Mouse (Mus musculus) liver, embryonic 11.5 days (tissue): ENCODE data around the gene Apbb2. TPM values are rescaled to one million over a fixed set of nuclear protein-coding genes. Genes with fewer than 3 reads are reported as not detected.

ENCODE experiments used
- ATAC-seq: fragments of 200-750 bp; cut with Nextera tagmentation; replicated peaks from 2 replicates; pipeline ENCODE4 v1.8.0; 2017; ENCODE audit warnings: moderate number of reproducible peaks, mild to moderate bottlenecking, moderate TSS enrichment, moderate library complexity; ENCODE audit not compliant: low FRiP score
- DNase-seq: peaks from one replicate; pipeline ENCODE4 v3.0.0-alpha.2; 2017; ENCODE audit warnings: low spot score
- H3K27ac ChIP-seq: fragments of 300-500 bp; sonication (generic); 2 replicates; pipeline ENCODE4 v1.5.1; 2014; ENCODE audit warnings: mild to moderate bottlenecking, low read depth, low read length, control low read depth
- H3K27me3 ChIP-seq: fragments of 300-500 bp; sonication (generic); replicated peaks from 2 replicates; pipeline ENCODE4 v1.6.1; 2014; ENCODE audit warnings: low read length, mixed read lengths; ENCODE audit not compliant: control insufficient read depth, insufficient read depth
- H3K36me3 ChIP-seq: fragments of 300-500 bp; sonication (generic); 2 replicates; pipeline ENCODE4 v1.6.1; 2014; ENCODE audit warnings: mild to moderate bottlenecking, low read length, moderate library complexity, mixed read lengths; ENCODE audit not compliant: control insufficient read depth, insufficient read depth
- H3K4me1 ChIP-seq: fragments of 300-500 bp; sonication (generic); replicated peaks from 2 replicates; pipeline ENCODE4 v1.6.1; 2014; ENCODE audit warnings: low read length, mixed read lengths; ENCODE audit not compliant: control insufficient read depth, insufficient read depth
- H3K4me2 ChIP-seq: fragments of 300-500 bp; sonication (generic); 2 replicates; pipeline ENCODE4 v1.6.1; 2014; ENCODE audit warnings: mild to moderate bottlenecking, control low read depth, moderate library complexity
- H3K4me3 ChIP-seq: fragments of 300-500 bp; sonication (generic); 2 replicates; pipeline ENCODE4 v1.5.1; 2014; ENCODE audit warnings: low read depth, low read length, control low read depth
- H3K9ac ChIP-seq: fragments of 300-500 bp; sonication (generic); 2 replicates; pipeline ENCODE4 v1.6.1; 2014; ENCODE audit warnings: low read depth, low read length, control low read depth
- H3K9me3 ChIP-seq: fragments of 300-500 bp; sonication (generic); 2 replicates; pipeline ENCODE4 v1.6.1; 2016; ENCODE audit warnings: low read length, inconsistent platforms, mixed read lengths; ENCODE audit not compliant: control insufficient read depth
- WGBS: fragments of 180-500 bp; shearing (Covaris S2); extraction: QIAGEN DNeasy Blood & Tissue Kit; methylation state at CpG from one replicate; pipeline ENCODE4 v1.1.7; 2014; 5-methylcytosine and 5-hydroxymethylcytosine counted together
- polyA plus RNA-seq: library from polyadenylated mRNA; unstranded; fragments of >200 nt; fragmentation: Nextera tagmentation; extraction: Ambion mirVana; gene quantifications from 2 replicates; pipeline ENCODE4 v1.2.1, GENCODE M21; 2014

Gene Apbb2
- polyA plus RNA-seq, 1 experiment from 2014 or later, result 14.2 TPM

DNA sequence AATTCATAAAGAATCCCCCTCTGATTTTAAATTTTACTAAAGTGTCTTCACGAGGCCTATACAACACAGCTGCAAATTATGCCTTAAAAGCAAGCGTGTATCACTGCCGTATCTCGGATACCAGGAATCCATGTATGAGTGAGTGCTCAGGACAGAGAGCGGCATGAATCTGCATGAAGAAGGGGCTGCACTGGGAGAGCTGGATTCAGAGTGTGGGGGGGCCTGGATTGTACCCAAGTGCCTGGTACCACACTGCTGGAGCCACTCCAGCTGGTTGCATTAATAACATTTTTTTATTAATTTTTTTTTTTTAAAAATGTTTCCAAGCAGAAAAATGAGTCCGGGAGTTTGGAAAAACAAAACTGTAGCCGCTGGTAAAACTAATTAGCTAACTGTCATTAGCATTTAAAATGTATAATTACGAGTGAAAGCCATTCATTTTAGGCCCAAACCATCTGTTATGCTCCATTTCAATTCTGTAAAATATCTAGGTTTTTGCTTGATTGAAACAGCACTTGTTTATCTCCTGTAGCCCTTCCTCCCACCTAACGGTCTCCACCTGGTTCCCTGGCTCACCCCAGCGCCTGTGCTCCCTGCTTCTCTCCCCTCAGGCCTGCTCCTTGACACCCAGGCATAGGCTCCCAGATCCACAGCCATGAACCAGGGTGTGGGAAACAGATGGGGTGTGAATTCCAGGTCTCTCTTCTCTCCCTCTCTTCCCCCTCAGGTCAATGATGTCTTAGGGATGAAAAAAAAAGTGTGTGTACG is 314.1 kb downstream of the Apbb2 start:
- Histone ChIP-seq H3K36me3 (no peaks in the 10 kb centered on the region), H3K9me3 (no peaks in the 10 kb centered on the region), H3K4me2 (no peak overlapping the region), H3K27me3 (no peaks in the 10 kb centered on the region), H3K4me1 (no peaks in the 10 kb centered on the region), H3K27ac (no peak overlapping the region), H3K9ac (no peak overlapping the region), H3K4me3 (no peak overlapping the region)
- WGBS, result 85% methylated on average over 11 of the region's 11 CpGs
- ATAC-seq (no peak), DNase-seq (no peak)

DNA sequence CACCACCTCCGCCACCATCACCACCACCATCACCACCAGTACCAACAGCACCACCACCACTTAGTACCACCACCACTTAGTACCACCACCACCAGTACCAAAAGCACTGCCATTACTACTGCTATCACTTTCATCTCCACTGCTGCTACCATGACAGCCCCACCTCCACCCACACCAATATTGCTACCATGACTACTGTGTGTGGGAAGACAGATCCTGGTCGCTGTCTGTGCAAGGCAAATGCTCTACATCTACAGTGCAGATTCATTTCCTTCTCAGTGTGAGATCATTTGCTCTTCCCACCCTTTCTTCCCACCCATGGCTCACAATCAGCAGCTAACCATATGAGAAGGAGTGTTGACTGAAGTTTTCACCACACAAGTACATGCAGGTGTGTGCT is 315.7 kb downstream of the Apbb2 start:
- no peak overlapping the region for H3K9ac ChIP-seq
- no peak overlapping the region for H3K4me2 ChIP-seq
- no peak overlapping the region for H3K4me3 ChIP-seq
- no peaks in the 10 kb centered on the region for H3K36me3 ChIP-seq
- H3K27me3 ChIP-seq, result no peaks in the 10 kb centered on the region
- H3K9me3 ChIP-seq, result no peaks in the 10 kb centered on the region
- no peak for ATAC-seq
- H3K27ac ChIP-seq, result no peak overlapping the region
- H3K4me1 ChIP-seq, result no peaks in the 10 kb centered on the region
- WGBS, result 85% methylated on average over 2 of the region's 2 CpGs
- no peak for DNase-seq

DNA sequence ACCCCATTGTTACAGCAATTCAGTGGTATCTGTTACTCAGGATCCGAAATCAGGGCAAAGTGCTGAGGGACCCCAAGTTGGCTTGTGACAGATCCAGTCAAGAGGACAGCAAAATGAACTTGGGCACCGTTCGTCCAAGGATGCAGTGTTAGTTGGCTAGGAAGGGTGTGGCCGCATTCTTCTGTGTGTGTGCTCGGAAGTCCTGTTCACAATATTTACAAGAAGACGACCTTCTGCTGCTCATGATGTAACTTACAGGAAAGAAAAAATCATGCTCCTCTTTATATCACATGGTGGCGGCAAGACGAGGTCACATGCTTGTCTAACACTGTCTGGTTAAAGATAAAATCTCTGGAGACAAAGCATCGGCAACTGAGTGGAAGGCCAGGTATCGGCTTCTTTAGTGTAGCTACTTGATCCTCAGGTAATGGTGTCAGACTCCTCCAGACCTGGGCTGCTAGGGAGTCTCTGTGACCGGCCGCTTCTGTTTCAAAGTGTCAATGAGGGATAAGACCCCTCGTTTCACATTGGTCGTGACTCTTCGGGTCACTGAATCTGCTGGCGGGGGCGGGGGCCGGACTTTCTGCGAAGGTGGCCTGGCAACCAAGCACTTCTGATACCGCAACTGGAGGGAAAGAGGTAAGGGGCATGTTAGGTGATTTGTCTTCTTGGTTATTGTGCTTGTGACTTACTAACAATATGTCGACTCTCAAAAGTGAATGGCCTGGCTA is 316.3 kb downstream of the Apbb2 start:
- ATAC-seq (no peak), DNase-seq (no peak)
- H3K36me3 ChIP-seq, result no peaks in the 10 kb centered on the region
- H3K9ac ChIP-seq, result no peak overlapping the region
- no peak overlapping the region for H3K4me2 ChIP-seq
- 89% methylated on average over 21 of the region's 21 CpGs for WGBS
- no peak overlapping the region for H3K4me3 ChIP-seq
- H3K4me1 ChIP-seq, result no peaks in the 10 kb centered on the region
- H3K27ac ChIP-seq, result no peak overlapping the region
- H3K27me3 ChIP-seq, result no peaks in the 10 kb centered on the region
- no peaks in the 10 kb centered on the region for H3K9me3 ChIP-seq

DNA sequence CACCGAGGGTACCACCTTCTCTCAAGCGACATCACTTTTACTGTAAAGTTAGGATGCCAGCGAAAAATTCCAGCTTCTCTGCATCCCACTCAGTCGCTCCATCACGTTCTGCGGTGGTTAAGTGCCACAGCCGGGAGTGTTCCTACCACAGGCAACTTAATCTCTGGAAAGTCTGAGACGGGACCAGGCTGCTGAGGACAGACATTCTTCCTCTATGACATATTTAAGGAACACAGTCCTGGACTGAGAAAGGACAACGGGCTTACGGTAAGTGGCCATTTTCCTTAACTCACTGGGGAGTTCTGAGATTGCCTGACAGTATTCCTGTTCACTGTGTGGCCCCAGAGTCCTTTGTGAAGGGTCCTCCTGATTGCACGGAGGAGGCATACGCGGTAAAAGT is 318.0 kb downstream of the Apbb2 start:
- Histone ChIP-seq H3K27ac (no peak overlapping the region), H3K4me3 (no peak overlapping the region), H3K9me3 (no peaks in the 10 kb centered on the region), H3K27me3 (no peaks in the 10 kb centered on the region), H3K4me2 (no peak overlapping the region), H3K9ac (no peak overlapping the region), H3K4me1 (no peaks in the 10 kb centered on the region), H3K36me3 (no peaks in the 10 kb centered on the region)
- DNase-seq (no peak), ATAC-seq (no peak)
- 81% methylated on average over 13 of the region's 13 CpGs for WGBS

DNA sequence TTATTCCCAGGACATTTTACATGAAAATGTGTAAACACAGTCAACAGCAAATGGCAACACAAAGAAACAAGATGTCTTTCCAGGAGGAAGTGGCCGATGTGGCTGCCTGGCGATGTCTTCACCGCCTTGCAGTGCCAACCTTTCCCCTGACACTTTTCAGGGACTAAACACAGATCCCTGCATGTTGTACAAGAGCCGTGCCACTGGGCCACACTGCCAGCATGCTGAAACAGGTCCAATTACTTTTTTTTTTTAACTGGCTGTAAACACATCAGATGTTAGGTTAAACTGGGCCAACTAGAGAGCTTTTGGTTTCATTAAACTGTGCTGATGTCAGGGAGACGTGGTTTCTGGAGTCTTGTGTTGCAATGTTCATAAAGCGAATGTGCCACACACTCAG is 319.7 kb downstream of the Apbb2 start:
- H3K9ac ChIP-seq, result no peak overlapping the region
- WGBS, result 86% methylated on average over 6 of the region's 6 CpGs
- DNase-seq (no peak), ATAC-seq (no peak)
- no peak overlapping the region for H3K4me3 ChIP-seq
- no peak overlapping the region for H3K27ac ChIP-seq
- H3K27me3 ChIP-seq, result no peaks in the 10 kb centered on the region
- H3K4me1 ChIP-seq, result no peaks in the 10 kb centered on the region
- no peaks in the 10 kb centered on the region for H3K36me3 ChIP-seq
- H3K4me2 ChIP-seq, result no peak overlapping the region
- H3K9me3 ChIP-seq, result no peaks in the 10 kb centered on the region

DNA sequence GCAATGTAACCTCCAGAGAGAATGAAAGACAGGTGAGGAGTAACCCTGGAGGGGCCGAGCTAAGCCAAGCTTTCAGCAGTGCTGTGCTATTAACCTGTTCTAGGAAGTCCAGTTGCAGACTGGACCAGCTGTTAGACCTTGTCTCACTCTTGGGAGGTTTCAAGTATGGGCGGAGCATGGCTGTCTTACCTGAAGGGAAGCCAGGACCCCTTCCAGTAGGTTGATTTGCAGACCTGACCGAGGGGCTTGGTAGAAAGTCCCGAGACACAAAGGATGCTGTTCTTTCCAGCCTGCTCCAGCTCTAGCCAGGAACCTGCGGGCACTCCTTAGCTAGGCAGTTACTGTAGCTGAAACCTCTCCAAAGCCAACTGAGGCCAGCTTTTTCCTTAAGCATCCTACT is 322.5 kb downstream of the Apbb2 start:
- no peak overlapping the region for H3K4me3 ChIP-seq
- no peaks in the 10 kb centered on the region for H3K36me3 ChIP-seq
- no peak for DNase-seq
- WGBS, result 86% methylated on average over 5 of the region's 5 CpGs
- H3K9me3 ChIP-seq, result no peaks in the 10 kb centered on the region
- no peak overlapping the region for H3K4me2 ChIP-seq
- no peak overlapping the region for H3K27ac ChIP-seq
- H3K4me1 ChIP-seq, result no peaks in the 10 kb centered on the region
- no peaks in the 10 kb centered on the region for H3K27me3 ChIP-seq
- H3K9ac ChIP-seq, result no peak overlapping the region
- no peak for ATAC-seq

DNA sequence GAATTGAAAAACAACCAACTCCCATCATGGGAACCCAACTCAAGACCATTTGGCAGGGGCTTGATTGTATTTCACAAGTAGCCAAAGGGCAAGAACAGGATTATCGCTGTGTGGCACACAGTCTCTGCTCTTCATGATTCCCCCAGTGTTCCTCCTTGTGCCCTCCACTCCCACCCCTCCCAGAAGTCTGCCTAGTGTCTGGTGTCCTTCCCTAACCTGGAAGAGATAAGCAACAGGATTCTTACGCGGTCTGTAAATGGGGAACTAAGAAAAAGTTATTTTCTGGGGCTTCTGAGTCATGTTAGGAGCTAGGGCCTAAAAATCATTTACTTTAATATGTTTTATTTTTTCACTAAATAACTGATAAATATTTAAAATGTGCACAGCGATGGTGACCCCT is 323.6 kb downstream of the Apbb2 start:
- WGBS, result 68% methylated on average over 4 of the region's 4 CpGs

DNA sequence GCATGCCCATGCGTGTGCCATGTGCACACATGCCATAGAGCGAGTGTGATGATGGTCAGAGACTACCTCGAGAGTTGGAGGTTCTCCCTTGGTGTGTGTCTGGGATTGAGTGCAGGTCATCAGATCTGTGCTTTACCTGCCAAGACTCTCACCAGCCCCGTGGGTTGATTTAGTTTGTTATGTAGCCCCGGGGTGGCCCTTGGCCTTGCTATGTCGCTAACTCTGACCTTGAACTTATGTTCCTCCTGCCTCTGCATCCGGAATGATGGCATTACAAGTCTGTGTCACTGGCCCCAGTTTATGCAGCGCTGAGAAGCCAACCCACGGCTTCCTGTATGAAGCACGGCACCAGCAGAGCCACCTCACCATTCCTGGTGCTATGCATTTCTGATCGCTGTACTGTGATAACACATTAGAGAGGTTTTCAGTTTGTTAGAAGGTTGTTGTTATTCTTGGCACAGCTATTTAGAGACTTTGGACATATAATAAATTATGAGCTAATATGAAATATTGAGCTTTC is 324.4 kb downstream of the Apbb2 start:
- Histone ChIP-seq H3K9ac (no peak overlapping the region), H3K36me3 (no peaks in the 10 kb centered on the region), H3K9me3 (no peaks in the 10 kb centered on the region), H3K4me3 (no peak overlapping the region), H3K27me3 (no peaks in the 10 kb centered on the region), H3K4me1 (no peaks in the 10 kb centered on the region), H3K27ac (no peak overlapping the region), H3K4me2 (no peak overlapping the region)
- no peak for ATAC-seq
- WGBS, result 80% methylated on average over 11 of the region's 11 CpGs
- no peak for DNase-seq

More for the DNA sequence above, 323.6 kb downstream of the Apbb2 start:
- H3K9ac ChIP-seq, result no peak overlapping the region
- DNase-seq (no peak), ATAC-seq (no peak)
- no peaks in the 10 kb centered on the region for H3K27me3 ChIP-seq
- no peaks in the 10 kb centered on the region for H3K9me3 ChIP-seq
- no peaks in the 10 kb centered on the region for H3K36me3 ChIP-seq
- no peaks in the 10 kb centered on the region for H3K4me1 ChIP-seq
- H3K4me3 ChIP-seq, result no peak overlapping the region
- H3K27ac ChIP-seq, result no peak overlapping the region
- no peak overlapping the region for H3K4me2 ChIP-seq

DNA sequence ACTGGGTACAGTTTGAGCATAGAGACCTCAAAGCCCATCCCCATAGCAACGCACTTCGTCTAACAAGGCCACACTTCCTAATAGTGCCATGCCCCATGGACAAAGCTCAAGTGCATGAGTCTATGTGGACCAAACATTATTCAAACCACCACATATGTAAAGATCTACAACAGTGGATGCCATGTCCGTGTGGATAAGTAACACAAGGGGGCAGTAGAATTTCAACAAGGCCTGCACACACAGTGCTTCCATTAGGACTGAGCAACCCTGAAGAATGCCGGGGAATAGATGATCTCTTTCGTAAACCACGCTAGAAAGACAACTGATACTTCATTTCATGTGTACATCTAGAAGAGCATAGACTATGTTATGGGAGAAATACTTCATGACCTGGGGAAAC is 337.8 kb downstream of the Apbb2 start:
- H3K4me1 ChIP-seq, result no peaks in the 10 kb centered on the region
- H3K27me3 ChIP-seq, result no peaks in the 10 kb centered on the region
- no peak overlapping the region for H3K4me3 ChIP-seq
- ATAC-seq, result no peak
- WGBS, result 72% methylated on average over 6 of the region's 6 CpGs
- no peak overlapping the region for H3K27ac ChIP-seq
- H3K36me3 ChIP-seq, result no peaks in the 10 kb centered on the region
- DNase-seq, result no peak
- no peak overlapping the region for H3K9ac ChIP-seq
- H3K9me3 ChIP-seq, result no peaks in the 10 kb centered on the region
- H3K4me2 ChIP-seq, result no peak overlapping the region
